Mouse (Mus musculus) neural tube, embryonic 12.5 days (tissue): Measurements from ENCODE around the gene Kdm5b. TPM values are rescaled to one million over a fixed set of nuclear protein-coding genes. Genes with fewer than 3 reads are reported as not detected.

Experiments used
- ATAC-seq: fragments of 200-750 bp; cut with Nextera tagmentation; 2 replicates; pipeline ENCODE4 v1.8.0; 2017; ENCODE audit warnings: low read depth, mild to moderate bottlenecking, moderate TSS enrichment, moderate library complexity; ENCODE audit not compliant: low FRiP score
- H3K27ac ChIP-seq: fragments of 300-500 bp; sonication (generic); 2 replicates; pipeline ENCODE4 v1.5.1; 2016
- H3K27me3 ChIP-seq: fragments of 300-500 bp; sonication (generic); replicated peaks from 2 replicates; pipeline ENCODE4 v1.6.1; 2016; ENCODE audit warnings: mild to moderate bottlenecking
- H3K36me3 ChIP-seq: fragments of 300-500 bp; sonication (generic); 2 replicates; pipeline ENCODE4 v1.6.1; 2016; ENCODE audit warnings: mild to moderate bottlenecking
- H3K4me1 ChIP-seq: fragments of 300-500 bp; sonication (generic); 2 replicates; pipeline ENCODE4 v1.6.1; 2016
- H3K4me2 ChIP-seq: fragments of 300-500 bp; sonication (generic); replicated peaks from 2 replicates; pipeline ENCODE4 v1.6.1; 2016; ENCODE audit warnings: mild to moderate bottlenecking
- H3K4me3 ChIP-seq: fragments of 300-500 bp; sonication (generic); 2 replicates; pipeline ENCODE4 v1.5.1; 2016
- H3K9ac ChIP-seq: fragments of 300-500 bp; sonication (generic); 2 replicates; pipeline ENCODE4 v1.6.1; 2016; ENCODE audit warnings: mild to moderate bottlenecking
- H3K9me3 ChIP-seq: fragments of 300-500 bp; sonication (generic); 2 replicates; pipeline ENCODE4 v1.6.1; 2016; ENCODE audit warnings: mild to moderate bottlenecking
- WGBS: fragments of 180-500 bp; shearing (Covaris S2); methylation state at CpG from one replicate; pipeline ENCODE4 v1.1.7; 2016; 5-methylcytosine and 5-hydroxymethylcytosine counted together
- polyA plus RNA-seq: library from polyadenylated mRNA; unstranded; fragments of >200 nt; fragmentation: Nextera tagmentation; extraction: Ambion mirVana; gene quantifications from 2 replicates; pipeline ENCODE4 v1.2.1, GENCODE M21; 2016

Gene Kdm5b
- polyA plus RNA-seq, 1 experiment from 2014 or later: 108 TPM

DNA sequence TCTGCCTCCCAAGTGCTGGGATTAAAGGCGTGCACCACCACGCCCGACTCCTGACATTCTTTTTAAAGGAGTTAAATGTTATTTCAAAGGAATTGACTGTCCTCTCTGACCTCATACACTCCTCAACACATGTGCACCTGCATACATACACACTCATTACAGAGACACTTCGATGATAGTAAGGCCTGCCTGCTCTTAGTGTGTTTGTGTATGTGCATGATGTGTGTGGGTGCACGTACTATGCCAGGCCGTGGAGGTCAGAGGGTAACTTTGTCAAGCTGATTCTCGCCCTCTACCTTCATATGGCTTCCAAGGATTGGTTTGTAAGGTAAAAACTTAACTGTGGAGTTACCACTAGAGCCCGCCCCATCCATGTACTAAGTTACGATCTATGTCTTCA lies 10.2 kb downstream of the Kdm5b start:
- no peaks in the 10 kb centered on the region for H3K9me3 ChIP-seq
- no peak overlapping the region for H3K4me3 ChIP-seq
- no peak overlapping the region for H3K4me2 ChIP-seq
- H3K4me1 ChIP-seq: peaks cover 8% of the 10 kb centered on the region
- no peaks in the 10 kb centered on the region for H3K27me3 ChIP-seq
- H3K9ac ChIP-seq: no peak overlapping the region
- ATAC-seq: no peak
- 95% methylated on average over 9 of the region's 9 CpGs for WGBS
- no peaks in the 10 kb centered on the region for H3K36me3 ChIP-seq
- no peak overlapping the region for H3K27ac ChIP-seq

DNA sequence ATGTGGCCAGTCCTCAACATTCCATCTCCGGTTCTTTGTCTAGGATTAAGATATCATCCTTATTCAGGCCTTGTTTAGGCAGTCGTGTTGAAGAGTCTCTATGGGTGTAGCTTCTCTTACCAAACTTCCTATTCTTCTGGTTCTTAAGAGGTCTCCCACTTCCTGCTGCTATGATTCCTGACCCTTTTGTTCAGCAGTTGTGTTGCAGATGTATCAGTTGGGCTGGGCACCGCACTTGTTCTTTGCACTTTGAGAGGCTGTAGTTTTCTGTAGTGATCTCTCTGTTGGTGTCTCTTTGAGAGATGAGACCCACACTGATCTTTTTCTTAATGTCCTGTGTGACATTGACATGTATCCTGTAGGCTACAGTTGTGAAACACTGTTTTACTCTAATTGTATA lies 10.7 kb downstream of the Kdm5b start:
- no peak for ATAC-seq
- 69% methylated on average over 3 of the region's 3 CpGs for WGBS
- Histone ChIP-seq H3K4me3 (no peak overlapping the region), H3K4me1 (peaks cover 5% of the 10 kb centered on the region), H3K27me3 (no peaks in the 10 kb centered on the region), H3K36me3 (no peaks in the 10 kb centered on the region), H3K27ac (no peak overlapping the region), H3K4me2 (no peak overlapping the region), H3K9me3 (no peaks in the 10 kb centered on the region), H3K9ac (no peak overlapping the region)

DNA sequence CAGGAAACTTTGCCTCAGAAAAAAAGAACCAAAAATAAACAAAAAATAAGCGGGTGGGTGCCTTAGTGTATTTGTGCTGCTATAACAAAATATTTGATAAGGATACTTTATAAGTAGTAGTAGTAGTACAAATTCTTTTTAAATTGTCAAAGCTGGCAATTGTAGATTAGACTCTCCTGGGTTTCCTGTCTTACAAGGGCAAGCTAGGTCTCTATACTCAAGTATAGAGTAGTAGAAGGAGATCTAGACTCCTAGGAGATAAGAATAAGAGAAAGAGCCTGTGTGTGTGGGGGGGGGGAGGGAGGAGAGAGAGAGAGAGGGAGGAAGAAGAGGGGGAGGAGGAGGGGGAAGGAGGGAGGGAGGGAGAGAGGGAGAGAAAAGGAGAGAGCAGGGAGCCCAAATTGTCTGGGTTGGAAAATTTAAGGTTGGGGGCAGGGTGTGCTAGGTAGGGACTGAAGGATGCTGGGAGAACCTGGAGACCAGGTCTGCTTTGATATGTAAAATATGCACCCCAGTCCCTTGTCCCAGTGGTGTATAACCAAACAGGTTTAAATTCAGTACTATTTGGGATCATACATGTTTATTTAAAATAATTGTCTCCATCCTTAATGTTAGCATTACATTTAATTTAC lies 13.4 kb downstream of the Kdm5b start:
- H3K27me3 ChIP-seq: no peaks in the 10 kb centered on the region
- H3K9me3 ChIP-seq: no peaks in the 10 kb centered on the region
- no peak for ATAC-seq
- H3K4me2 ChIP-seq: no peak overlapping the region
- no peaks in the 10 kb centered on the region for H3K4me1 ChIP-seq
- WGBS: 87% methylated on average over 1 of the region's 1 CpGs
- H3K9ac ChIP-seq: no peak overlapping the region
- no peaks in the 10 kb centered on the region for H3K36me3 ChIP-seq
- no peak overlapping the region for H3K4me3 ChIP-seq
- no peak overlapping the region for H3K27ac ChIP-seq

DNA sequence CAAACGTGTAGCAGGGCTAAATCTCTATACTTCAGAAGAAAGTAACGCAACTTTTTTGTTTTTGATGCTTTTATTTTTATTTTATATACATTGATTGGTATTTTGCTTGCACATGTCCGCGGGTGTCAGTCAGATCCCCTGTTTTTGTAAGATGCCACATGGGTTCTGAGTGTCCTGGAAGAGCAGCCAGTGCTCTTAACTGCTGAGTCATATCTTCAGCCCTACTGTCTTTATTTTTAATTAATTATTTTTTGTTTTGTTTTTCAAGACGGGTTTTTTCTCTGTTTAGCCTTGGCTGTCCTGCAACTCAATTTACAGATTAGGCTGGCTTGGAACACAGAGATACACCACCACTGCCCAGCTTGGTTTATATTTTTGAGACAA lies 14.0 kb downstream of the Kdm5b start:
- Histone ChIP-seq H3K4me3 (no peak overlapping the region), H3K27me3 (no peaks in the 10 kb centered on the region), H3K9ac (no peak overlapping the region), H3K4me1 (no peaks in the 10 kb centered on the region), H3K36me3 (no peaks in the 10 kb centered on the region), H3K27ac (no peak overlapping the region), H3K4me2 (no peak overlapping the region), H3K9me3 (no peaks in the 10 kb centered on the region)
- 77% methylated on average over 5 of the region's 5 CpGs for WGBS
- no peak for ATAC-seq

DNA sequence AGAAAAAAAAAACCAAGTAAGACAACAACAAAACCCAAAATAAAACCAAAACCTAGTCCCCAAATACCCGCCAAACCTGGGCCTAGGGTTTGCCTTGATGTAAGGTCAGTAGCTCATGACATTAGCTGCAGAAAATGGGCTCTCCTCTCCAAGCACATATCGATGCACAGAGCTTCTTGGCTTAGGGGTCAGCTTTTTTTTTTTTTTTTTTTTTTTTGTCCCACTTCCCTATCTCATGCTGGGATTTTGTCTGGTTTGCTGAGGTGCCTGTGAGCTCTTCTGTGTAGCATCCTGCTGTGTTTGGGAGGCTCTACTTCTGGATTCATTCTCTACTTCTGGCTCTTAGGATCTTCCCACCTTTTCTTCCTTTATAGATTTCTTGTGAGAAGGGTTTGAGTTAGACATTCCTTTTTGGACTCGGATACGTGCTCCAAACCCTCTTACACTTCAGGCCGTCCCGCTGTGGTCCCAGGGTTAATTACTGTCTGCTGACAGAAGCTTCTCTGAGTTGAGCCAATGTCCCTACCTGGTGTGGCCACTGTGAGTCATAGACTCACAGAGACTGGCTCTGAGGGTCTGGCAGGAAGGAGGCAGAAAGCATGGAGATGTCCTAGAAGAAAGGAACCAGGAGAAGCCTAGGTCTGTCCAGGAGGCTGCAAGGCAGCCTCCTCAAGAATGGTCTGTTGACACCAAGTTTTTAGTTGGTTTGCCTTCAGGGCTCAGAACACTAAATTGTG lies 17.6 kb downstream of the Kdm5b start:
- Histone ChIP-seq H3K4me1 (0 out of 2 replicates have a peak, but pooled peaks cover under 1% of the 10 kb centered on the region), H3K4me3 (no peak overlapping the region), H3K4me2 (no peak overlapping the region), H3K27ac (no peak overlapping the region), H3K27me3 (no peaks in the 10 kb centered on the region), H3K9me3 (no peaks in the 10 kb centered on the region), H3K9ac (no peak overlapping the region), H3K36me3 (0 out of 2 replicates have a peak, but pooled peaks cover 2% of the 10 kb centered on the region)
- WGBS: 89% methylated on average over 6 of the region's 6 CpGs
- ATAC-seq: no peak

DNA sequence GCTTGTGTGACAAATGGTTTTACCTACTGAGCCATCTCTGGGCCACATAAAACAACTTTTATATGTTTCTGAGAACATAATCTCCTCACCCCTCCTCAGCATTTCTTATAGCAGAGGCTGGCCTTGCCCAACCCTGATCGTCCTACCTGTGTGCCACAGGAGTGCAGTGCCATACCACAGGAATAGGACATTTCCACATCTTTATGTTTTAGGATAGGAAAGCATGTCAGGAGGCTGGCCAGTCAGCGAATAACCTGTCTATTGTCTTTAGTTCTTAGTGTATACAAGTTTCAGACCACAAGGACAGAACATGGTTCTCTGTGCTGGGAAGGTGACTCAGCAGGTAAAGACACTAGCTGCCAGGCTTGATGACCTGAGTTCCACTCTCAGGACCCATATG lies 20.8 kb downstream of the Kdm5b start:
- Histone ChIP-seq H3K4me1 (0 out of 2 replicates have a peak, but pooled peaks cover 7% of the 10 kb centered on the region), H3K36me3 (peaks cover 7% of the 10 kb centered on the region), H3K9ac (no peak overlapping the region), H3K4me2 (no peak overlapping the region), H3K4me3 (no peak overlapping the region), H3K27ac (no peak overlapping the region), H3K9me3 (no peaks in the 10 kb centered on the region), H3K27me3 (no peaks in the 10 kb centered on the region)
- no peak for ATAC-seq
- WGBS: 95% methylated on average over 2 of the region's 2 CpGs

DNA sequence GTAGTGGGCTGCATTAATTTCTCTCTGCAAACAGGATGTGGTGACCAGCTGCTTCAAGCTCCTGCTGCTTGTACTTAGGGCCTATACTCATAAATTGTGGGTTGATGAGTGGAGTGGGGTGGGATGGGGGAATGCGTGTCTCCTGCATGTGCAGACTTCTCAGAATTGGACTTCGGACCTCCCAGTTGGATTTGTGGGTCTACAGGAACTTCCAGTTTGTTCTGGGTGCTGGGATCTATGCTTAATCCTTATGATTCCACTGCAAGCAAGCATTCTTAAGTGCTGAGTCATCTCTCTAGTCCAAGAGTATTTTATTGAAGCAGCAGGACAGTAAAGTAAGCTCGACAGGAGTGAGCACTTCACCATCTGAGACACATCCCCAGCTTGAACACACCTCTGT lies 23.6 kb downstream of the Kdm5b start:
- 0 out of 2 replicates have a peak, but pooled peaks cover 7% of the 10 kb centered on the region for H3K4me1 ChIP-seq
- peaks cover 16% of the 10 kb centered on the region for H3K36me3 ChIP-seq
- H3K9ac ChIP-seq: no peak overlapping the region
- H3K27me3 ChIP-seq: no peaks in the 10 kb centered on the region
- H3K9me3 ChIP-seq: no peaks in the 10 kb centered on the region
- H3K4me3 ChIP-seq: no peak overlapping the region
- WGBS: 70% methylated on average over 3 of the region's 3 CpGs
- ATAC-seq: no peak
- no peak overlapping the region for H3K4me2 ChIP-seq
- H3K27ac ChIP-seq: no peak overlapping the region

DNA sequence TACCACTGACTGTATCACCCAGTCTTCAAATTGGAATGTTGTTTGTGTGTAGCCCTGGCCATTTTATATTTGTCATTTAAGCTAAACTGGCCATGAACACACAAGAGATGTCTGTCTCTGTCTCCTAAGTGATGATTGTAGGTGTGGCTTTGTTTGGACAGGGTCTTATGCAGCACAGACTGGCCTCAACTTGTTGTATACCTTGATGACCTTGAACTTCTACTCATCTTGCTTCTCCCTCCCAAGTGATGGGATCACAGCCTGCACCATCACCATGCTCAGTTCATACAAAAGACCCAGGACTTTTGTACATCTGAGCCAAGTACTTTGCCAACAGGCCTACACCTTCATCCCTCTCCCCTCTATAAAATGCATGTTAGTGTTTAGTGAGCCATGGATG lies 29.7 kb downstream of the Kdm5b start:
- H3K4me1 ChIP-seq: no peaks in the 10 kb centered on the region
- H3K36me3 ChIP-seq: peaks cover 51% of the 10 kb centered on the region
- no peaks in the 10 kb centered on the region for H3K27me3 ChIP-seq
- no peak overlapping the region for H3K9ac ChIP-seq
- ATAC-seq: no peak
- H3K4me2 ChIP-seq: no peak overlapping the region
- H3K9me3 ChIP-seq: no peaks in the 10 kb centered on the region
- H3K4me3 ChIP-seq: no peak overlapping the region
- no peak overlapping the region for H3K27ac ChIP-seq

DNA sequence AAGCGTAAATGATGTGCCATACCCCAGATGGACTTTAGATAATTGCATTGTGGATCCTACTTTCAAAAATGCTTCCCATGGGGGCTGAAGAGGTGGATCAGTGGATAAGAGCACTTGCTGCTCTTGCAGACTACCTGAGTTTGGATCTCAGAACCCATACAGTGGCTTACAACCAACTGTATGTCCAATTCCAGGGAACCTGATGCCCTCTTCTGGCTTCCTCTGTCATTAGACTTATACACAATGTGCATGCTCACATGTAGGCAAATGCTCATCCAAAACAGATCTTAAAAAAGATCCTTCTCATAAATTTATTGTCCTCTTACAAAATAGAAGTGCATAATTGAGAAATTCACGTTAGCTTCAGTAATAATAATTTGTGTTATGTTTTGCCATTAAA lies 31.8 kb downstream of the Kdm5b start:
- H3K36me3 ChIP-seq: peaks cover 55% of the 10 kb centered on the region
- 96% methylated on average over 2 of the region's 2 CpGs for WGBS
- H3K4me1 ChIP-seq: no peaks in the 10 kb centered on the region
- no peak overlapping the region for H3K27ac ChIP-seq
- H3K9me3 ChIP-seq: no peaks in the 10 kb centered on the region
- H3K4me2 ChIP-seq: no peak overlapping the region
- H3K27me3 ChIP-seq: no peaks in the 10 kb centered on the region
- H3K9ac ChIP-seq: no peak overlapping the region
- no peak overlapping the region for H3K4me3 ChIP-seq
- ATAC-seq: no peak

DNA sequence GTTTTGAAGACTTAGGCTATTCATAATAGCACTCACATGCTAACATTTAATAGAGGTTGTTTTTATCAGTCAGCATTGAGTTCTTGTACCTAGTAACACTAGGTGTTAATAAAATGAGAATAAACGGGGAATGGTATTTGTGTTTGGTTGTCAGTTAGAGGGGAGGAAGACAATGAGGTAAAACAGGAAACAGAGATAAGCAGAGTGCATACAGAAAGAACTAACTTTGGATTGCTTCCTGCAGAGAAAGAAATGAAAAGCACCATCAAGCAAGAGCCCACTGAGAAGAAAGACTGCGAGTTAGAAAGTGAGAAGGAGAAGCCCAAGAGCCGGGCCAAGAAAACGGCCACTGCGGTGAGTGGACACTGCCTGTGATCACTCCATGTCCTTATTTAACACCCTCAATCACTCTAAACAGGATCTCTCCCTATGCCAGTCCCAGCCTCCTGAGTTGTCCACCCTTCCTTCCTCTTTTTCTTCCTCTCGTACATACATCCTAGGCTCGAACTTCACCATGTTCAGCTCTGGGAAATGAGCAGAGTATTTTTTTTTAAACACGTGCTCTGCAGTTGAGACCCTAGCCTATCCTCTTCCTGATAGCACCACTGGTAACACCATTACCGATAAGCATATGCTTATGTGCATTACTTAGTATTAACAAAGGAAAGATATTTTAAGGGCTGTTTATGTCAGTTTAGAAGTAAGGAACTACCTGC lies 37.5 kb downstream of the Kdm5b start:
- Histone ChIP-seq H3K4me2 (no peak overlapping the region), H3K4me1 (no peaks in the 10 kb centered on the region), H3K9ac (no peak overlapping the region), H3K27ac (no peak overlapping the region), H3K36me3 (peaks cover 76% of the 10 kb centered on the region), H3K9me3 (no peaks in the 10 kb centered on the region), H3K27me3 (no peaks in the 10 kb centered on the region), H3K4me3 (no peak overlapping the region)
- ATAC-seq: no peak
- WGBS: 94% methylated on average over 9 of the region's 9 CpGs

DNA sequence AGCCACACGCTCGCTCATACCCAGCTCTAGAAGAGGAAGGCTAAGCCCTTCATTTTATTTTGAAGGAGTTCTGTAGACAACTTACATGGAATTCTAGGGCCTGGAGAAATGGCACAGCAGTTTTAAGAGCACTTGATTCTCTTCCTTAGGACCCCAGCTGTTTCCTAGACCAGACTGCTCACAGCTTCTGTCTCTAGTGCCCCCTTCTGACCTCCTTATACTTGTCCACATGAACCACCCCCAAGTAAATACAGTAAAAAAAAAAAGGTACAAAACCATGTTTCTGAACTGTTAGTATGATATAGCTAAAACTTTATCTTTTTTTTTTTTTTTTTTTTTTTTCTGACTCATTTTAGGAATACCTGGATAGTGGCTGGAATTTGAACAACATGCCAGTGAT lies 44.1 kb downstream of the Kdm5b start:
- no peak overlapping the region for H3K4me3 ChIP-seq
- H3K9me3 ChIP-seq: no peaks in the 10 kb centered on the region
- H3K9ac ChIP-seq: no peak overlapping the region
- no peaks in the 10 kb centered on the region for H3K4me1 ChIP-seq
- no peak overlapping the region for H3K27ac ChIP-seq
- 100% methylated on average over 2 of the region's 2 CpGs for WGBS
- ATAC-seq: no peak
- no peak overlapping the region for H3K4me2 ChIP-seq
- peaks cover 72% of the 10 kb centered on the region for H3K36me3 ChIP-seq
- H3K27me3 ChIP-seq: no peaks in the 10 kb centered on the region

DNA sequence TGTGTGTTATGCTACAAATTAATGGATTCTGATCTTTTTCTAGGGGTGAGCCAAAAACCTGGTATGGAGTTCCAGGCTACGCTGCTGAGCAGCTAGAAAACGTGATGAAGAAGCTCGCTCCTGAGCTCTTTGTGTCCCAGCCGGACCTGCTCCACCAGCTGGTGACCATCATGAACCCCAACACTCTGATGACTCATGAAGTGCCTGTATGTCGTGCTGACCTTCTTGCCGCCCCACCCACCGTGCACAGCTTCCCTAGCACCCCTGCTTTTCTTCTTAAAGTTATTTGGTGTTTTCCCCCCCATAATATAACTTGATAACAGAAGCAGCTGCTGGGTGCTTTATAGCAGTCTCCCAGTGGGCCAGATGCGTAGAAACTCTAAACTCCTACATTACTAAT lies 45.7 kb downstream of the Kdm5b start:
- 88% methylated on average over 8 of the region's 8 CpGs for WGBS
- Histone ChIP-seq H3K27me3 (no peaks in the 10 kb centered on the region), H3K4me2 (no peak overlapping the region), H3K27ac (no peak overlapping the region), H3K4me3 (no peak overlapping the region), H3K36me3 (peaks cover 69% of the 10 kb centered on the region), H3K9me3 (no peaks in the 10 kb centered on the region), H3K9ac (no peak overlapping the region), H3K4me1 (no peaks in the 10 kb centered on the region)
- no peak for ATAC-seq
